Mouse (Mus musculus) inflammation-experienced regulatory T-cells, adult 6 months (primary cell): ENCODE measurements around the gene Rbbp7. TPM values are rescaled to one million over a fixed set of nuclear protein-coding genes. Genes with fewer than 3 reads are reported as not detected.
"Not testable (repeated sequence)": the region's sequence is repeated elsewhere in the genome, so short reads cannot be mapped to it uniquely, and the experiment has no call there.

Source experiments
- ATAC-seq: one replicate; pipeline ENCODE4 v1.8.0; 2017
- polyA plus RNA-seq, 3 experiments: library from polyadenylated mRNA; unstranded; fragments of 100-300 nt; shearing (Covaris generic); gene quantifications; one replicate each; pipeline ENCODE4 v1.2.1; 2017

The Rbbp7 gene
- 100 to 1,000 TPM; 127 to 201 (median 130) TPM for polyA plus RNA-seq

- peak; percentile 86 for ATAC-seq
These were observed at the start of gene Rbbp7 for GRCm38 (mm10) chrX:162760115-162760942. Rbbp7 (plus strand) TSS chrX:162760402.

GRCm38 (mm10) chrX:162717837-162718236 is 42.4 kb upstream of the Rbbp7 start:
- ATAC-seq: peak; percentile 73

- ATAC-seq: peak; percentile 73
These were observed 40.6 kb upstream of the Rbbp7 start for GRCm38 (mm10) chrX:162719615-162720014.

- ATAC-seq: no peak
These were observed 32.8 kb upstream of the Rbbp7 start for GRCm38 (mm10) chrX:162727367-162727777.

GRCm38 (mm10) chrX:162727795-162728194 is 32.4 kb upstream of the Rbbp7 start:
- ATAC-seq: no peak

- ATAC-seq: no peak
These were observed 32.0 kb upstream of the Rbbp7 start for GRCm38 (mm10) chrX:162728228-162728627.

- ATAC-seq: no peak
These were observed 30.2 kb upstream of the Rbbp7 start for GRCm38 (mm10) chrX:162730031-162730430.

- peak; percentile 92 for ATAC-seq
These were observed 24.9 kb upstream of the Rbbp7 start for GRCm38 (mm10) chrX:162734997-162735929.

GRCm38 (mm10) chrX:162736140-162736659 is 24.0 kb upstream of the Rbbp7 start:
- no peak for ATAC-seq

GRCm38 (mm10) chrX:162748696-162749420 is 11.3 kb upstream of the Rbbp7 start:
- ATAC-seq: no peak

GRCm38 (mm10) chrX:162752418-162752817 is 7.8 kb upstream of the Rbbp7 start:
- no peak for ATAC-seq

GRCm38 (mm10) chrX:162754314-162754713 is 5.9 kb upstream of the Rbbp7 start:
- ATAC-seq: no peak

GRCm38 (mm10) chrX:162756058-162756457 is 4.1 kb upstream of the Rbbp7 start:
- no peak for ATAC-seq

- ATAC-seq: peak; percentile 18
These were observed 719 bp upstream of the Rbbp7 start for GRCm38 (mm10) chrX:162759251-162760114.

- ATAC-seq: no peak
These were observed 835 bp downstream of the Rbbp7 start for GRCm38 (mm10) chrX:162760958-162761515.

- no peak for ATAC-seq
These were observed 1.7 kb downstream of the Rbbp7 start for GRCm38 (mm10) chrX:162761716-162762395.

GRCm38 (mm10) chrX:162770726-162771125 is 10.5 kb downstream of the Rbbp7 start:
- no peak for ATAC-seq

GRCm38 (mm10) chrX:162788372-162788771 is 28.2 kb downstream of the Rbbp7 start:
- no peak for ATAC-seq

- ATAC-seq: not testable (repeated sequence)
These were observed 31.2 kb downstream of the Rbbp7 start for GRCm38 (mm10) chrX:162791392-162791791.

GRCm38 (mm10) chrX:162800371-162800770 is 40.2 kb downstream of the Rbbp7 start:
- peak; percentile 56 for ATAC-seq
